Mouse (Mus musculus) thymus, postnatal 14 days (tissue): ENCODE measurements around the gene Cep104.

Experiments used
- DNase-seq: peaks from one replicate; pipeline ENCODE4 v3.0.0; 2021

Gene Cep104

DNA sequence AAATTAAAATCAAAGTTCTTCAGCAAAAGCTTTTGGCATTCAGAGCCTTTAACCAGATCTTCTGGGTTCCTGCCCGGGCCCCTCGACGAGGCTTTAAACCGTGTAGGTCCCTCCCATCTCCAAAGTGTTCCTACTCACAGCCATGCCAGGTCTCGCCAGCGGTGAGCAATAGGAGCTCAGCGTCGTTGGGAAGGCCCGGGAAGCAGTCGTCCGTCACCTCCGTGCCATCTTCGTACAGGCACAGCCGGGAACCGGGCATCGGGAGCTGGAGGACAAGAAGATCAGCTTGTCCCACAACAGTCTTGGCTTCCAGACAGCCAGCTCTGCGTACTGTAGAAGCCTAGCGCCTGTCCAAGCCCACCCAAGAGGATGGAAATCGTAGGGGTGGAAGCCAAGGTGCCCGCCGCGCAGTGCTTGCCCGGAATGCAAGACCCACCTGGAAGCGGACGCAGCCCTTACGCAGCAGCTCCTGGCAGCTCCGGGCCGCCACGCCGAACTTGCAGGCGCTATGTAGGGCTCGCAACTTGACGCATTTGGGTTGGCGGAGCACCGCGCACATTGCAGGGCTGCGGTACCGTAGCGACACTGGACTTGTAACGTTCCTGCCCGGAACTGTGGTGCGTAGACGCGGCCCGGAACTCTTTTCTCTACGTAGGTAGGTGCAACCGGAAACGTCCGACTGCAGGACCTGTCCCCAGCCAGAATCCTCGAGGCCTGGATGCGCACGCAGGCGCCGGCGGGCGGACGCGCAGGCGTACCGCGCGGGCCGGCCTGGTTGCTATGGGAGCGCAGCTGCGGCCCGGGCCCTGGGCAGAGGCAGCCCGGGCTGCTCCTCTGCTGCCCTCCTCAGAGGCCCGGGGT, at the start of gene Cep104, which contains the start of gene Dffb:
Gene Cep104 (plus strand): TSS at position 764 of the 861 bp plus-strand sequence.
Gene Dffb (minus strand): TSS at position 696 of the 861 bp plus-strand sequence.
- DNase-seq = peak; percentile 93

DNA sequence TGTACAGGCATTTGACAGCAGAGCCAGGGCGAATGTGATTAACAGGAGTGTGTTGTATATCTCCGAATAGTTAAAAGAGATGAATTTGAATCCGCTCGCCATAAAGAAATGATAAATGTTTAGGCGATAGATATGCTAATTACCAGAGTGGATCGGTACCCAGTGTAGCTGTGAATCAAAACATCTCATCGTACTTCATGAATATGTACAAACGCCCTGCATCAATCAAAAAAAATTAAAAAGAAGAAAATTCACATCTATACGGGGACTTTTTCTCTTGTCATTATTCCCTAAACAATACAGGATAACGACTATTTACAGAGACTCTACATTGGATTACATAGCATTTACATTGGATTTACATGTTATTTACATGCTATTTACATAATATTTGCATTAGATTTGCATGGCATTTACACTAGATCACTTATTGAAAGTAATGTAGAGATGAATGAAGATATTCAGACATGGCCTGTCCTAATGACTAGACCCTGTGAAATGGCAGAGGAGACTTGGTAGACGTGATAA, 46.2 kb upstream of the Cep104 start:
- DNase-seq = no peak

GRCm38 (mm10) chr4:153929425-153929824, 45.6 kb upstream of the Cep104 start:
- no peak for DNase-seq

- no peak for DNase-seq
Measured at GRCm38 (mm10) chr4:153929921-153930320, 45.1 kb upstream of the Cep104 start.

- peak; percentile 22 for DNase-seq
Measured at GRCm38 (mm10) chr4:153943243-153943642, 31.8 kb upstream of the Cep104 start.

DNA sequence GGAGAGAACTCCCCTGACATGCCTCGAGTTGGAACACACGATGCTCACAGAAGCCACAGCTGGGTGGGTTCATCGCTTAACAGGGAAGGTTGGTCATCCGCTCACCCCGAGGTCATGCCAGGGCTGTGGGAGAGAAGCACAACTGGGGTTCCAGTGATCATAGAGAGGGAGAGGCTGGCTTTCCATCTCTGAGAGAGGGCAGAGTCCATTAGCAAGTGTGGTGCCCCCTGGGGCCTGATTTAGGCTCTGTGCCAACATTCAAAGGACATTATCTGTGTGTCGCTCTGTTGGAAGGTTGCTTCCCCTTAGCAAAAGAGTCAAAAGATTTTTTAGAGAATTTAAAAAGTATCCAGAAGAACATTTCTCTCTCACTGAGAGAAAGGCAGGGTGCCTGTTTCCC, 30.7 kb upstream of the Cep104 start:
- no peak for DNase-seq

DNA sequence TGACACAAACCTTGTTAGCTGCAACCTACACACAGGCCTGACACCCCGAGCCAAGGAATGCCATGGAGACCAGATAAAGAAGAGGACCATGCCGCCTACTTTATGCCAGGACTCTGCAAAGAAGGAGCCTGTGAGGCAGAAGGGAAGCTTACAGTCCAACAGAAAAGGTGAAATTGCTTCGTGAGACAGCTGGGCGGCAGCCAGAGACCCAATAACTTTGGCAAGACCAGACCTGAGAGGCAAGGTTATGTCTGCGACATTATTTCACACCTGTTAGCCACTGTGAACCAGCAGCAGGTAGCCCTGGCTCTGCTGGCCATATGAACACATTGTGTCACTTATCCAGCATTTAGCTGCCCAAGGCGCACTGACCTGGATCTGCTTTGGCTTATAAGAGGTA, 29.3 kb upstream of the Cep104 start:
- no peak for DNase-seq

- no peak for DNase-seq
Measured at GRCm38 (mm10) chr4:153950372-153950771, 24.6 kb upstream of the Cep104 start.

DNA sequence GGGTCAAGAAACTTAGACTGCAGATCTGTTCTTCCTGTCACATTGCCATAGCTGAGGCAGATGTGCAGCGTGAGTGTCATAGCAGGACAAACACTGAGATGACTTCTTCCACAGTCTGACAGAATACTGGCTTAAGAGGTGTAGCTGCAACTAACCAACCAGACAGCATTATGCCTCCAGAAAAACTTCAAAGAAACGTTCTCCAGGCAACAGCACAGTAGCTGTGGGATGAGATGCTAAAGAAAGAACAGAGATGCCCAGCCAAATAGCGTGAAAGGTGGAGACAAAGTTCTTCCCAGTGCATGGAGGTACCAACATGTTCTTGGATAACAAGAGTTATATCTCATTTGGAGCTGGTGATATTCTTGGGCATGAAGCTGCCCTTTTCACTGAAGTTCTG, 23.8 kb upstream of the Cep104 start:
- no peak for DNase-seq

DNA sequence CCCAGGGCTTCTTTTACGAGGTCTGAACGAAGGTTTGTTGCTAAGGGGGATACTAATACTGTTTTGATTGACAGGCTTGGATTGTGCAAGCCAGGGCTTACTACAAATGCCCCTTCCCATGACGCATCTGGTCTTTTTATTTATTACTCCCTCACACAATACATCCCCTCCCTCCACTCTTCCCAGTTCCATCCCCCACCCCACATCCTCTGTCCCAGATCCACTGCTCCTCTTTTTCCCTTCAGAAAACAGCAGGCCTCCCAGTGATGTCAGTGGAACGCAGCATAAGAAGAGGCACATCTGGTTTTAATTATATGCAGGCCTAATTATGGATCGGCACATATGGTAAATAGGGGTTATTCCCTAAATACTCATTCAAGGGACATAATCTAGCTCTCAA, 23.3 kb upstream of the Cep104 start:
- DNase-seq = no peak

DNA sequence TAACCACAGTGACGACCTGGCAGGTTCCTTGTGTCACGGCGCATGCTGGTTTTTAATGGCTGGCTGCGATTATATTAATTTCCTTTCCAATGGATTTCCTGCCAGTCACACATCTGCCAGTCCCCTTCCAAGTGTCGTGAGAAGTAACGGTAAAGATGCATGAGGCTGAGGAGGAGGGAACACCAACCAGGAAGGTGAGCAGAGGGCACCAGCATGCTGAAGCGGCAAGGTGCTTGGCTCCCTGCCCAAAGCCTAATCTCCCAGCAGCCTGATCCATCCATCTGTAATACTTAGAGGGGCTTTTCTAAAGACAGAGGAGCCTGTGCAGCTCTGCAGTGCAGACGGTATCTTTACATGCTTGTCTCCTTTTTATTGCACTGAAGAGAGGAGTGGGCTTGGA, 19.3 kb upstream of the Cep104 start:
- no peak for DNase-seq

- DNase-seq = peak; percentile 98
Measured at GRCm38 (mm10) chr4:153956569-153957405, 18.2 kb upstream of the Cep104 start, which contains the start of gene A430005L14Rik. Gene A430005L14Rik, plus strand, starts transcription at chr4:153957237.

GRCm38 (mm10) chr4:153957444-153958250, 17.3 kb upstream of the Cep104 start:
- peak; percentile 29 for DNase-seq

- no peak for DNase-seq
Measured at GRCm38 (mm10) chr4:153962631-153963030, 12.4 kb upstream of the Cep104 start.

- no peak for DNase-seq
Measured at GRCm38 (mm10) chr4:153966651-153967050, 8.3 kb upstream of the Cep104 start.

DNA sequence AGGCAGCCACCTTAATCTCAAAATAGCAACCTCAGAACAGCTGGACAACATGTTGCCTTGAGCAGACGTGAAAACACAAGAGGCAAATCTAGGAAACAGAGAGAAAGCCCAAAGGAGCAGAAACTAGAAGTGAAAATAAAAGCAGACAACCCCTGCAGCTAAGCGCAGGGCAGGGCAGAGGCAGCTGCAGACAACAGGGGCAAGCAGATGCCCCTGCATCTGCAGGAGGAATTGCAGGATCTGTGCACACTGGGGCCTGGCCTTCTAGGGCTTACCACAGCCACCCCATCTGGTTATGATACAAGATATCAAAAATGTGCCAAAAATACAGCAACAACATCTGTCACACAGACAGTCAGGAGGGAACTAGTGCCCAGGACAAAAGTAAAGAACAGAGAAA, 7.4 kb upstream of the Cep104 start:
- no peak for DNase-seq

DNA sequence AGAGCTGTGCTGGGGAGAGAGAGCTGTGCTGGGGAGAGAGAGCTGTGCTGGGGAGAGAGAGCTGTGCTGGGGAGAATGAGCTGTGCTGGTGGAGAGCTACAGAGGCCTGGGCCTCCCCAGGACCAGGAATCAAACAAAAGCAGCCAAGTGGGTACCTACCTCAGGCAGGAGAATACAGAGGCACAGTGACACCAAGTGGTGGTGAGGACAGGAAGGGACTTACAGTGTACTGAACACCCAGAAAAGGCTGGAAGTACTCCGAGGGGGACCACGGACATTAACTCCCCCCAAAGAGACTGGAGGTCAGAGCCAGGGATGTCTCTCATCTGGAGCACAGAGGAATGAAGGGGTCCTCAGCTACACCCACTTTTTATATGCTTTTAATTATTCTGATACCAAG, 6.9 kb upstream of the Cep104 start:
- DNase-seq = no peak

DNA sequence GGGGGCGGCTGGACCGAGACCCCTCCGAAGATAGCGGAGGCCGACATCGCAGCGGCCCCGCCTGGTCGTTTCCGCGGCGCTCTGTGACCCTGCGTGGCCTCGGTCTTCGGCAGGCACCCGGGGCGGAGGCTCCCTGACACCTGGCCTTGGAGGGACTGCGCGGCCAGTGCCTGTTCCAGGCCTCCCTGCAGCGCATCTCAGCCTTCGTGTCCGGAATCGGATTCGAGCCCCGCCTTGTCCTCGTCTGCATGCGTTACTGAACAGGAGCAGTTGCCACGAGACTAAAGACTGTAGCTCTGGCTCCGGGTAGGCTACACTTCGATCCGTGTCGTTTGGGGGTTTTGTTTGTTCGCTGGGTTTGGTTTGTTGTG, 283 bp downstream of the Cep104 start:
- DNase-seq = no peak

GRCm38 (mm10) chr4:153975768-153976167, 774 bp downstream of the Cep104 start:
- DNase-seq = peak; percentile 10

GRCm38 (mm10) chr4:153979243-153979642, 4.2 kb downstream of the Cep104 start:
- DNase-seq = no peak

DNA sequence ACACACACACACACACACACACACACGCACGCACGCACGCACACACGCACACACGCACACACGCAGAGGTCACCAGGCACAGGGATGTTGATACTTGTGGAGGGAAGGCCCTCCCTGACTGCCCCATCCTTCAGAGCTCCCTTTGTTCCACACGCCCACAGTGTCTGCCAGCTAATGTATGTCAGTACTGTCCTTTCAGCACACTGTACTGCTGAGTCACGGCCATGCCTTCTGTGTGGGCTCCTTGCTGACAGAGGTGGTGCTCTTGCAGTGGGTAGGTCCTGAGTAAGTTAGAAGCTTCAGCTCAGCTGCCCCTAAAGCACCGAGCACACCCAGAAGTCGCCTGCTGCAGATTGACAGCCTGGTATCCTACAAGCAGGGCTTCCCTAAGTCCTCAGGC, 5.5 kb downstream of the Cep104 start:
- DNase-seq = no peak

DNA sequence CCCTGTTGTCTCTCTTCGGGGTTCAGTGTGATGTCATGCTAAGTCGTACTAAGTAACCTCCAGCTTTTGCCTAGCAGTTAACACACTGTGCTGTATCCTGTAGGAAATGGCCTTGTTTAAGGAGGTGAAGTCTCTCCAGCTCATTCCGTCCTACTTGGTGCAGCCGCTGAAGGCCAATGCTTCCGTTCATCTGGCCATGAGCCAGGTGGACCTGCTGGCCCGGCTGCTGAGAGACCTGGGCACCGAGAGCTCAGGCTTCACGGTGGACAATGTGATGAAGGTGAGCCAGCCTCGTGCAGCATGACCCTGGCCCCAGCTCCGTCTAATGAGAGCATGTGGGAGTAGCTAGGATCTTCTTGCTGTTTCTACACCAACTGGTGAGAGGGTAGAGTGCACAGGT, 17.7 kb downstream of the Cep104 start:
- DNase-seq = no peak

DNA sequence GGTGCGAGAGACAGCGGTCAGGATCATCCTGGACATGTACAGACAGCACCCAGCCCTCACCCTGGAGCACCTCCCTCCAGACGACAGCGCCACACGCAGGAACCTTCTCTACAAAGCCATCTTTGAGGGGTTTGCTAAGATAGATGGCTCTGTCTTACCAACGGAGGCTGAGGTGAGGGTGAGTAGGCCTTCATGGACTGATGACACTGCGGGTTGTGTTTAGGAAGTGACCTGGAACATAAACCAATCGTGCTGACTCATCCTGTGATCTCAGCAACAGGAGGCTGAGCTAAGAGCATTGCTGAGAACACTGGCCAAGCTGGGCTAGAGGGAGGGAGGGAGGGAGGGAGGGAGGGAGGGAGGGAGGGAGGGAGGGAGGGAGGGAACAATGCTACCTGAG, 18.5 kb downstream of the Cep104 start:
- no peak for DNase-seq
